Mouse (Mus musculus) cortical plate, adult 2 months (tissue): Measurements from ENCODE around the gene Mis18bp1. TPM values are rescaled to one million over a fixed set of nuclear protein-coding genes. Genes with fewer than 3 reads are reported as not detected.
"Not testable (repeated sequence)": the region's sequence is repeated elsewhere in the genome, so short reads cannot be mapped to it uniquely, and the experiment has no call there.

ENCODE experiments used
- H3K27ac ChIP-seq: fragments of 200-500 bp; 2 replicates; pipeline ENCODE4 v1.5.1; 2012; ENCODE audit warnings: low read length, control low read depth, inconsistent platforms; ENCODE audit not compliant: insufficient read depth
- H3K4me1 ChIP-seq: fragments of 200-500 bp; 2 replicates; pipeline ENCODE4 v1.6.1; 2011; ENCODE audit warnings: low read length; ENCODE audit not compliant: control insufficient read depth, insufficient read depth
- H3K4me3 ChIP-seq: fragments of 200-500 bp; 2 replicates; pipeline ENCODE4 v1.5.1; 2011; ENCODE audit warnings: mild to moderate bottlenecking, low read length, control low read depth; ENCODE audit not compliant: insufficient read depth
- CTCF ChIP-seq: fragments of 200-500 bp; IDR thresholded peaks from 2 replicates; pipeline ENCODE4 v1.5.1; 2011; ENCODE audit warnings: mild to moderate bottlenecking, control low read depth, low read length; ENCODE audit not compliant: insufficient read depth; ENCODE audit errors: extremely low read depth
- POLR2A ChIP-seq: fragments of 200-500 bp; IDR thresholded peaks from 2 replicates; pipeline ENCODE4 v1.6.1; 2011; ENCODE audit warnings: mild to moderate bottlenecking, low read length, control low read depth; ENCODE audit not compliant: insufficient read depth; ENCODE audit errors: extremely low read depth
- polyA plus RNA-seq: library from polyadenylated mRNA; depleted of rRNA; stranded (reverse); fragments of >200 nt; gene quantifications from 2 replicates; pipeline ENCODE4 v1.2.3, GENCODE M21; 2012; rRNA removed

Mis18bp1 gene
- polyA plus RNA-seq, result 0.28 and 0.56 TPM in 2 replicates

DNA sequence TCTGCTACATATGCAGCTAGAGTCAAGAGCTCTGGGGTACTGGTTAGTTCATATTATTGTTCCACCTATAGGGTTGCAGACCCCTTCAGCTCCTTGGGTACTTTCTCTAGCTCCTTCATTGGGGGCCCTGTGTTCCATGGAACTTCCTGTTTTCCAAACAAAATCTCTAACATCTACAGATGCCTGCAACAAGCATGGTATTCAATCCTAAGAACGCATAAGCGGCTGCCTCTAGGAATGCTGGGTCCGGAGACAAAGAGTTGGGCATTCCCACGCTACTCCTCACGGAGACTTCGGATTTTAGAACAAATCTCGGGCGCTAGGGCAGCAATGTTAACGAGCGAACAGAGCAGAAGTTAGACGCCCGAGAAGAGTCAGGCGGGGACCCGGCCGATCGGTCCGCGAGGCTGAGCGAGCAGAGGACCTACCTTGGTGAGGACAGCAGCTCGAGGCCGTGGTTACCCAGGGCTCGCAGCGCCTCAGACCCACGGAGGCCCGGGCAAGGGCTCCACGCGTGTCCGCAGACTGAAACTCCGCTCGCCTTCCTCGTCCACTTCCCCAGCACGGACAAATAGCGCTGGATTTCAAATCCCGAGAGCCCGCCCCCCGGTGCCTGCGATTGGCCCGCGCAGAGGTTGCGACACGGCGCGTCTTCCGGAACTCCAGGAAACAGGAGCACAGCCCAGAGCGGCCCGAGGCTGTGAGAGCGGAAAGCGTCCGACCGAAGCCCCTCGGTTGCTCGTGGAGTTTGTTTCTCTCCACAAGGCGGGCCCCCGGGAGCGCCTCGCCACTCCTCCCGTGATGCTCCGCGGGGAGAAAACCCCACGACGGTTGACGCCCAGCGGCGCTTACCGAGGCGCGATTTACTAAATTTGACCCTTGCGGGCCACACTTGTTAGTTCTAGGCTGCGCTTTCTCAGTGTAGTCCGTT, at the start of gene Mis18bp1:
TSS of gene Mis18bp1 (minus strand) at position 584 of the 931 bp plus-strand sequence.
- no peak for TF ChIP-seq POLR2A
- no peak for TF ChIP-seq CTCF
- Histone ChIP-seq H3K4me1 (no peaks in the 10 kb centered on the region), H3K27ac (peak within 1 kb of the TSS; percentile 4; the same call in 1 of the 2 replicates), H3K4me3 (peak within 1 kb of the TSS; percentile 31)

GRCm38 (mm10) chr12:65216404-65216840, 44.0 kb upstream of the Mis18bp1 start:
- no peak overlapping the region for H3K27ac ChIP-seq
- TF ChIP-seq CTCF (no peak), POLR2A (no peak)
- H3K4me3 ChIP-seq, result no peak overlapping the region
- H3K4me1 ChIP-seq, result no peaks in the 10 kb centered on the region

DNA sequence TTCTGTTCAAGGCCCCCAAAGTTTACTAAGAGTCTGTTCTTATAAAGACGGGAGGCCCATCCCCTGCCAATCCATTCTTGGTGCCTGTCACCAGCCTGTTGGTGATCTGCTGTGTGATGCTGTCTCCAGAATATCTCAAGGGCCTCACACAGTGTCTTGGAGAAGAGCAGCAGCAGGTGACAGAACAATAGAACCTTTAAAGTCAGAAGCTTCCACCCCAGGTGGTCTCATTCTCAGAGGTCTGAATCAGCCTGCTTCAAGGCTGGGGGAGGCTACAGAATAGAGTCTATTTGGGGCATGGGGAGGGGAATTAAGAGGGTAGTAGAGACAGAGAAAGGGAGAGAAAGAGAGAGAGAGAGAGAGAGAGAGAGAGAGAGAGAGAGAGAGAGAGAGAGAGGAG, 34.0 kb upstream of the Mis18bp1 start:
- TF ChIP-seq CTCF, result no peak
- TF ChIP-seq POLR2A, result no peak
- H3K27ac ChIP-seq, result no peak overlapping the region
- H3K4me1 ChIP-seq, result peaks cover 1% of the 10 kb centered on the region; the same call in 1 of the 2 replicates
- H3K4me3 ChIP-seq, result no peak overlapping the region

GRCm38 (mm10) chr12:65201812-65202211, 29.4 kb upstream of the Mis18bp1 start:
- Histone ChIP-seq H3K4me1 (peaks cover 1% of the 10 kb centered on the region; the same call in 1 of the 2 replicates), H3K27ac (no peak overlapping the region), H3K4me3 (no peak overlapping the region)
- TF ChIP-seq POLR2A (no peak), CTCF (no peak)

GRCm38 (mm10) chr12:65194003-65194530, 21.7 kb upstream of the Mis18bp1 start:
- no peak for TF ChIP-seq POLR2A
- TF ChIP-seq CTCF, result no peak
- H3K4me3 ChIP-seq, result no peak overlapping the region
- no peak overlapping the region for H3K27ac ChIP-seq

GRCm38 (mm10) chr12:65189213-65189612, 16.8 kb upstream of the Mis18bp1 start:
- TF ChIP-seq CTCF (no peak), POLR2A (no peak)

More at GRCm38 (mm10) chr12:65194003-65194530, 21.7 kb upstream of the Mis18bp1 start:
- H3K4me1 ChIP-seq, result no peaks in the 10 kb centered on the region; the same call in none of the 2 replicates

GRCm38 (mm10) chr12:65187365-65187764, 15.0 kb upstream of the Mis18bp1 start:
- H3K27ac ChIP-seq, result no peak overlapping the region
- H3K4me1 ChIP-seq, result no peaks in the 10 kb centered on the region
- TF ChIP-seq CTCF (peak; percentile 47; the same call in 1 of the 2 replicates), POLR2A (no peak)
- no peak overlapping the region for H3K4me3 ChIP-seq

More at GRCm38 (mm10) chr12:65189213-65189612, 16.8 kb upstream of the Mis18bp1 start:
- H3K4me1 ChIP-seq, result no peaks in the 10 kb centered on the region; the same call in 1 of the 2 replicates
- no peak overlapping the region for H3K4me3 ChIP-seq
- H3K27ac ChIP-seq, result no peak overlapping the region

GRCm38 (mm10) chr12:65173736-65174135, 1.3 kb upstream of the Mis18bp1 start:
- Histone ChIP-seq H3K4me3 (no peak overlapping the region), H3K4me1 (no peaks in the 10 kb centered on the region), H3K27ac (no peak overlapping the region)
- no peak for TF ChIP-seq CTCF

- H3K4me1 ChIP-seq, H3K27ac ChIP-seq: not testable (repeated sequence)
- TF ChIP-seq CTCF, result 0 out of 2 replicates have a peak, but pooled peaks have one; percentile 11
- H3K4me3 ChIP-seq, result peak overlapping the region; percentile 31
Observed at GRCm38 (mm10) chr12:65172959-65173358, 555 bp upstream of the Mis18bp1 start.

GRCm38 (mm10) chr12:65136121-65136520, 36.3 kb downstream of the Mis18bp1 start:
- H3K27ac ChIP-seq, H3K4me3 ChIP-seq, H3K4me1 ChIP-seq: not testable (repeated sequence)
